Mouse (Mus musculus) spleen, adult 12 weeks (tissue): ENCODE results near the gene Clstn2.

Source experiments
- DNase-seq: peaks from one replicate; pipeline ENCODE4 v3.0.0; 2022; ENCODE audit warnings: low spot score

Gene Clstn2

DNA sequence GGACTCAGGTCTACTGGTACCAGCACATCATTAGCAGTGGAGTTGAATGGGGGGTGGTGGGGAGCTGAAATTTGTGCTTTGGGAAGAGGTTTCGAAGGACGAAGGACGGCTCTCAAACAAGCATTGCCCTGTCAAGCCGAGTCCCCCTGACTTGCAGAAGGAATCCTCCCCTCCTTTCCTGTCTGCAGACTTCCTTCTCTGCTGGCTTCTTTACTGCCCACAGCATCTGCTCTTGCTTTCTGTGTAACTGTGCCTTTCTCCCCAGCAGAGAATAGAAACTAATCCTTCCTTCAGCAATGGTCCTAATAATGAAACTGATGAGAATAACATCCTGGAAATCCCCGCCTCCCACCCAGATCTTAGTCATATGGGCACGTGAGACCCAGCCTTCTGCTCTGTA is 572.5 kb downstream of the Clstn2 start:
- no peak for DNase-seq

DNA sequence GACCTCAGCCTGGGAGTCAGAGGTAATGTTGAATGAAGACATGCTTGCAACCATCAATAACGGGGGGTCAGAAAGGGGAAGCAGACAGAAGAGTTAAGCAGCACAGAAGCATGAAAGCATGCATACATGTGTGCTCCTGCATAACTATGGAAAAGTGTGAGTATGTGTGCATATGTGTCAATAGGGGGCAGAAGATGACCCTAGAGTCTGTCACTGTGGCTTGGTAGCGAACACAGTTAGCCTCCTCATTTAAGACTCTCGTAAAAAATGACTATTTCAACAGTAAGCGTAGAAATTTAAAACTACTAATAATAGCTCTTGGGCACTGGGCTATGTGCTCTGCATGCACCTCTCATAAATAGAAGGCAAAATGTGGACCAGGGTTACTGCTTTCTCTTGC is 573.2 kb downstream of the Clstn2 start:
- no peak for DNase-seq

DNA sequence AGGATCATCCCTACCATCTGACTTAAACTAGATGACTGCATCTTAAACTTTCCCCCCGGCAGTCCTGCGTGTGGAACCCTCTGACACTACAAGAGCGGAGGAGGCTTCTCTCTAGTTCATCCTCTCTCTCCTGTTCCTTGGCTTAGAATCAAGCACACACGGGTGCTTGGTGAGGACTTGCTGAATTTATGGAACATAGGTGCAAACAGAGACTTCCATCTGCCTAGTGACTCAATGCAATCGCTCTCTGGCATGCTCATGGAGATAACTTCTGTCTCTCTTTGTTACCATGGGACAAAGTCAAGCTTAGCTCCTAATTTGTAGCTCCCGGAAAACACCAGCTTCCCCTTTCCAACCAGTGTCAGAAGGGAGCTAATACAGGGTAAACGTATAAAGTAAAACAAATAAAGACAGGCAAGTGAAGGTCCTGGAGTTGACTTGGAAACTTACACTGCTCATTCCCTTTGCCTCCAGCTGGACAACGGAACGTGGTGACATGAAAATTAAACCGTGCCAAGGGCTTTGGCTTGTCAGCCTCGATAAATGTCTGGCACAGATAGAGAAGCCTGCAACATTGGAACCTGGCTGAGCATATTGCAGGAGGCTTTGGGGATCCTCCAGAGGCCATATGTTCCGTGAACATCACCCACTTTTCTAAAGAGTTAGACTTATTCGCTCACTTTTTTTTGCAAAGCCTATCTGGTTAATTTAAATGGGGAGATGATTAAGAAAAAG is 583.5 kb downstream of the Clstn2 start:
- DNase-seq = no peak

GRCm38 (mm10) chr9:97439872-97440636 is 592.9 kb downstream of the Clstn2 start:
- no peak for DNase-seq

- DNase-seq = no peak
Measured at GRCm38 (mm10) chr9:97434666-97435065, 598.3 kb downstream of the Clstn2 start.

GRCm38 (mm10) chr9:97429885-97430449 is 603.0 kb downstream of the Clstn2 start:
- DNase-seq = no peak

DNA sequence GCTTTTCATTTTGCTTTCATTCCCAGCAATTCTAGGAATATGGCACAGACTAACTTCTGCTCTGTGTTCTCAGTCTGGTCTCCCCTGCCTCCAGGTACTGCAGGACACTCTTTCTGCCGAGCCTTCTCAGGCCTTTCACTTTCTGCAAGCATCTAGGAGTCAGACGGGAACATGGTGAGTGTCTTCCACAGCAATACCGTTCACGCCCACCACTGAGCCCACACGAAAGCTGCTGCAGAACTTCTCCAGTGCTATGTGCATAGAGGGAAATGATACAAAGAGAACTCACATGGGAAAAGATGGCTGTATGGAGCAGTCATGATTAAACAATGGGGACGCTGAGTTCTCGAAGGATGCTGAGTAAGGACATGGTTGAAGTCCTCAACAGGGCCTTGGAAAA is 604.9 kb downstream of the Clstn2 start:
- DNase-seq = no peak

GRCm38 (mm10) chr9:97420896-97421295 is 612.1 kb downstream of the Clstn2 start:
- DNase-seq = no peak

DNA sequence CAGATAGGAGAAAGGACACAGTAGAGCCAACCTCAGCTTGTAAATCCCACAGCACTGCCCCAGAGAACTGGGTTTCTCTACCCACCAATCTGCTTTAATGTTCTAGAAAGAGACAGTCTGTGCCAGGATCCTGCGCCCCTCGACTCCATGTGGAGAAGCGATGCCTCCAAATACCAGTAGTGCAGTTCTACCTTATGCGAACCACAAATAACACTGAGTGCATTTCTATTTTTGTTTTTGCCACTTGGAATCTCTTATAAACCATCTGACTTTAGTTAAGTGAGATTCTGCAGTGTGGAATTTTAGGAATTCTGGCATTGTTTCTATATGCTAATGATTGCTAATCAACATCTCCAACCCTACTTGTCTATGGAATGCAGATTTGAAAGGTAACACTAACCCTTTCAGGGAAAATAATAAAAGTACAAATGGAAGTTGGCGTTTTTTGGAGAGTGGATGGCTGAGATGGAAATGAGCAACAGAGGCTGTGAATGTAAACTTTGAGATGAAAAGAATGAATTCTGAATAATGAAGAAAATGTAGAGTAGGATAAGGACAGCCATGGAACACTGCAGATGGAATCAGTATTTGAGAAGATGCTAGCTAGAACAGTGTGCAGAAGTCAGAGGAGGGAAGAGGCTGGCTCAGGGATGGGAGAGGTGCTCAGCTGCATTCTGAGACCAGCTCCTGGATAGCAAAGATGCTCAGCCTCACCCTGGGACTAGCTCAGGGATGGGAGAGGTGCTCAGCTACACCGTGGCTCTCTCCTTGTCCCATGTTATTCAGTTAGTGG is 617.9 kb downstream of the Clstn2 start:
- DNase-seq = no peak

DNA sequence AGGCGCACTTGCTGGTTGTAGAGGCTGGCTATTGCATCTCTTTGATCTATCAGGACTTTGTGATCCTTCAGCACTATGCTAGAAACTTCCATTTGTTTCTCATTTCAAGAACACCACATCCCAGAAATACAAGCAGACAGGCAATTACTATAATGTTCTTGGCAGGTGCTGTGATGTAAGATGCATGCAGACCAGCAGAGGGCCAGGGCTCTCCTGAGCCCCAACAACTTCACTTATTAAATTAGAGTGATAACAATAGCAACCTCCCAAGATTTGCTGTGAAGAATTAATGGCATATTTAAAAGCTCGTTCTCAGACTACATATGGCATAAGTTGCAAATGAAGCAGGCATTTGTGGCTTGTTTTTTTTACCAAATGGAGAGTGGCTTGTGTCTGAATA is 624.8 kb downstream of the Clstn2 start:
- no peak for DNase-seq
